Mouse (Mus musculus): ENCODE data around the gene Isoc2b. TPM values are rescaled to one million over a fixed set of nuclear protein-coding genes. Genes with fewer than 3 reads are reported as not detected.

Gene Isoc2b
- total and polyA plus RNA-seq, 2 experiments from 2014 or later, result 4.5 to 20.0 TPM

DNA sequence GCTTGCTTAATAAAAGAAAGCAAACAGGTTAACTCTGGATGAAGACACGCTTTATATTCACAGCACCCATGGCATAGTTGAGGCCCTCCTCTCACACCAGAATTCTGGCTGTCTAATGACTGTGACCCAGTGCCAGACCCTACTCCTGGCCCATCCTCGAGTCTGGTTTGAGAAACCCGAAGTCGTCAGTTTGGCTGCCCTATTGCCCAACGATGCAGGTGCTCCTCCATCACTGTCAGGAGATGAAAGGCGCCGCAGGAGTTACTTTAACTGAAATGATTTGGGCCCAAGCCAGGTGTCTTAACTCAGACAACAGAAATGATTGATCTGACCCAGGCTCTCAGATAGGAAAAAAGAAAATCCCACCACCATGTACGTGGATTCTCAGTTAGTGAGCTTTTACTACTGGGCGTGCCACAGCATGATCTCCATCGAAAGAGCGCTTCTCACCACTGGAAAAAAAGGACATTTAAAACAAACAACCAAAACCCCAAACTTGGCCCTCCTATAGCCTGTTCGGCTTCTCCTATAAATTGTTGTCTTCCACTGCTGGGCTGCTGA lies 10.6 kb downstream of the Isoc2b start:
- Histone ChIP-seq H3K27ac (ENCODE audit: low read depth) (no peak overlapping the region), H3K9ac (replicated peaks; ENCODE audit: low read depth, low read length) (no peak overlapping the region), H3K4me2 (ENCODE audit: low read depth, low read length) (no peak overlapping the region), H3K4me3 (ENCODE audit: low read depth, low read length) (no peak overlapping the region), H3K4me1 (ENCODE audit: control insufficient read depth, insufficient read depth) (0 out of 2 replicates have a peak, but pooled peaks cover 4% of the 10 kb centered on the region), H3K9me3 (replicated peaks; ENCODE audit: control insufficient read depth, low read length) (no peaks in the 10 kb centered on the region), H3K27me3 (ENCODE audit: control insufficient read depth, insufficient read depth, low read length) (no peaks in the 10 kb centered on the region), H3K36me3 (replicated peaks; ENCODE audit: control insufficient read depth, insufficient read depth, low read length) (no peaks in the 10 kb centered on the region)
- WGBS, result 69% methylated on average over 12 of the region's 12 CpGs
- ATAC-seq (ENCODE audit: insufficient read depth, low read depth) (no peak), DNase-seq (ENCODE audit: low spot score) (no peak)
- TF ChIP-seq EP300 (IDR thresholded peaks at IDR 0.05; ENCODE audit: low read depth), result no peak
- no peak for TF ChIP-seq CTCF (IDR thresholded peaks at IDR 0.05; ENCODE audit: low read depth)

DNA sequence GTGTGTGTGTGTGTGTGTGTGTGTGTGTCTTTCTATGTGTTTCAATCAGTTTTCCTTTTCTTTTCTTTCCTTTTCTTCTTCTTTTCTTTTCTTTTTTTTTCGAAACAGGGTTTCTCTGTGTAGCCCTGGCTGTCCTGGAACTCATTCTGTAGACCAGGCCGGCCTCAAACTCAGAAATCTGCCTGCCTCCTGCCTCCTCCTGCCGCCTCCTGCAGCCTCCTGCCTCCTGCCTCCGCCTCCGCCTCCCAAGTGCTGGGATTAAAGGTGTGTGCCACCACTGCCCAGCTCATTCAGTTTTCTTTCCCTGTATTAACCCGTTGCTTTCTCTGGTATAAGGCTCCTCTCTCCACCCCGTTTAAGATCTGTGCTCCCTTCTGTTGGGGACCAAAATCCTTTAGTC lies 12.7 kb downstream of the Isoc2b start:
- no peaks in the 10 kb centered on the region for H3K36me3 ChIP-seq (replicated peaks; ENCODE audit: control insufficient read depth, insufficient read depth, low read length)
- no peak overlapping the region for H3K9ac ChIP-seq (replicated peaks; ENCODE audit: low read depth, low read length)
- no peak overlapping the region for H3K27ac ChIP-seq (ENCODE audit: low read depth)
- H3K4me3 ChIP-seq (ENCODE audit: low read depth, low read length), result no peak overlapping the region
- ATAC-seq (ENCODE audit: insufficient read depth, low read depth) (no peak), DNase-seq (ENCODE audit: low spot score) (no peak)
- H3K4me1 ChIP-seq (ENCODE audit: control insufficient read depth, insufficient read depth), result no peaks in the 10 kb centered on the region
- H3K4me2 ChIP-seq (ENCODE audit: low read depth, low read length), result no peak overlapping the region
- TF ChIP-seq CTCF (IDR thresholded peaks at IDR 0.05; ENCODE audit: low read depth) (no peak), EP300 (IDR thresholded peaks at IDR 0.05; ENCODE audit: low read depth) (no peak)
- no peaks in the 10 kb centered on the region for H3K9me3 ChIP-seq (replicated peaks; ENCODE audit: control insufficient read depth, low read length)
- no peaks in the 10 kb centered on the region for H3K27me3 ChIP-seq (ENCODE audit: control insufficient read depth, insufficient read depth, low read length)
- 61% methylated on average over 7 of the region's 7 CpGs for WGBS

- Histone ChIP-seq H3K9me3 (replicated peaks; ENCODE audit: control insufficient read depth, low read length) (no peaks in the 10 kb centered on the region), H3K4me2 (ENCODE audit: low read depth, low read length) (no peak overlapping the region), H3K36me3 (replicated peaks; ENCODE audit: control insufficient read depth, insufficient read depth, low read length) (no peaks in the 10 kb centered on the region), H3K27ac (ENCODE audit: low read depth) (no peak overlapping the region), H3K9ac (replicated peaks; ENCODE audit: low read depth, low read length) (no peak overlapping the region), H3K27me3 (ENCODE audit: control insufficient read depth, insufficient read depth, low read length) (no peaks in the 10 kb centered on the region), H3K4me3 (ENCODE audit: low read depth, low read length) (no peak overlapping the region), H3K4me1 (ENCODE audit: control insufficient read depth, insufficient read depth) (no peaks in the 10 kb centered on the region)
- 78% methylated on average over 9 of the region's 9 CpGs for WGBS
- TF ChIP-seq EP300 (IDR thresholded peaks at IDR 0.05; ENCODE audit: low read depth) (no peak), CTCF (IDR thresholded peaks at IDR 0.05; ENCODE audit: low read depth) (no peak)
- ATAC-seq (ENCODE audit: insufficient read depth, low read depth) (no peak), DNase-seq (ENCODE audit: low spot score) (no peak)
These were observed 13.6 kb downstream of the Isoc2b start for GRCm38 (mm10) chr7:4856508-4856907.

- H3K4me1 ChIP-seq (ENCODE audit: control insufficient read depth, insufficient read depth), result no peaks in the 10 kb centered on the region
- no peaks in the 10 kb centered on the region for H3K27me3 ChIP-seq (ENCODE audit: control insufficient read depth, insufficient read depth, low read length)
- no peak overlapping the region for H3K4me3 ChIP-seq (ENCODE audit: low read depth, low read length)
- no peak for ATAC-seq (ENCODE audit: insufficient read depth, low read depth)
- H3K27ac ChIP-seq (ENCODE audit: low read depth), result no peak overlapping the region
- H3K9me3 ChIP-seq (replicated peaks; ENCODE audit: control insufficient read depth, low read length), result no peaks in the 10 kb centered on the region
- DNase-seq (ENCODE audit: low spot score), result no peak
- 69% methylated on average over 3 of the region's 3 CpGs for WGBS
- TF ChIP-seq CTCF (IDR thresholded peaks at IDR 0.05; ENCODE audit: low read depth), result no peak
- no peak for TF ChIP-seq EP300 (IDR thresholded peaks at IDR 0.05; ENCODE audit: low read depth)
- H3K36me3 ChIP-seq (replicated peaks; ENCODE audit: control insufficient read depth, insufficient read depth, low read length), result no peaks in the 10 kb centered on the region
- H3K4me2 ChIP-seq (ENCODE audit: low read depth, low read length), result no peak overlapping the region
- H3K9ac ChIP-seq (replicated peaks; ENCODE audit: low read depth, low read length), result no peak overlapping the region
These were observed 16.4 kb downstream of the Isoc2b start for GRCm38 (mm10) chr7:4853613-4854012.

DNA sequence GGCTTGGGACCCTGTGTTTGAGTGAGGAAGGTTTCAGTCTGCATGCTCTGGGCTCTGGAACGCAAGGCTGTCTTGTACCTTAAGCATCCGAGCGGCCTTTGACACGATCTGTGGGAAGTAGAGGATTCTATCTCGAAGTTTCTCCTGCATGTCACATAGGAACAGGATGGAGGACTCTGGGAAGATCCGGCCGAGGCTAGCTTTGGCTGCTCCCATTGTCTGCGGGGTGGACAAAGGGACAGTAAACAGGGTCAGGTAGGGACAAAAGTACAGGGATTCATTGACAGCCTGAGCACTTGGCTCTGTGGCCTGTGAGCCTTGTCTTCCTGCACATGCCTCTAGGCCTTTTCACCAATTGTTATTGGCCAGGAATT lies 18.8 kb downstream of the Isoc2b start:
- no peaks in the 10 kb centered on the region for H3K27me3 ChIP-seq (ENCODE audit: control insufficient read depth, insufficient read depth, low read length)
- ATAC-seq (ENCODE audit: insufficient read depth, low read depth), result no peak
- no peaks in the 10 kb centered on the region for H3K9me3 ChIP-seq (replicated peaks; ENCODE audit: control insufficient read depth, low read length)
- H3K4me2 ChIP-seq (ENCODE audit: low read depth, low read length), result no peak overlapping the region
- WGBS, result 64% methylated on average over 8 of the region's 8 CpGs
- no peaks in the 10 kb centered on the region for H3K4me1 ChIP-seq (ENCODE audit: control insufficient read depth, insufficient read depth)
- H3K9ac ChIP-seq (replicated peaks; ENCODE audit: low read depth, low read length), result no peak overlapping the region
- no peak for DNase-seq (ENCODE audit: low spot score)
- H3K36me3 ChIP-seq (replicated peaks; ENCODE audit: control insufficient read depth, insufficient read depth, low read length), result no peaks in the 10 kb centered on the region
- H3K4me3 ChIP-seq (ENCODE audit: low read depth, low read length), result no peak overlapping the region
- TF ChIP-seq EP300 (IDR thresholded peaks at IDR 0.05; ENCODE audit: low read depth) (no peak), CTCF (IDR thresholded peaks at IDR 0.05; ENCODE audit: low read depth) (no peak)
- H3K27ac ChIP-seq (ENCODE audit: low read depth), result no peak overlapping the region

GRCm38 (mm10) chr7:4850621-4851314 lies 19.3 kb downstream of the Isoc2b start:
- peaks cover 5% of the 10 kb centered on the region for H3K27me3 ChIP-seq (ENCODE audit: control insufficient read depth, insufficient read depth, low read length)
- no peak for TF ChIP-seq EP300 (IDR thresholded peaks at IDR 0.05; ENCODE audit: low read depth)
- no peak for TF ChIP-seq CTCF (IDR thresholded peaks at IDR 0.05; ENCODE audit: low read depth)
- no peak overlapping the region for H3K4me2 ChIP-seq (ENCODE audit: low read depth, low read length)
- H3K27ac ChIP-seq (ENCODE audit: low read depth), result no peak overlapping the region
- DNase-seq (ENCODE audit: low spot score), result no peak
- no peak for ATAC-seq (ENCODE audit: insufficient read depth, low read depth)
- no peak overlapping the region for H3K9ac ChIP-seq (replicated peaks; ENCODE audit: low read depth, low read length)
- WGBS, result 63% methylated on average over 11 of the region's 11 CpGs
- no peaks in the 10 kb centered on the region for H3K36me3 ChIP-seq (replicated peaks; ENCODE audit: control insufficient read depth, insufficient read depth, low read length)
- no peaks in the 10 kb centered on the region for H3K4me1 ChIP-seq (ENCODE audit: control insufficient read depth, insufficient read depth)
- no peak overlapping the region for H3K4me3 ChIP-seq (ENCODE audit: low read depth, low read length)
- no peaks in the 10 kb centered on the region for H3K9me3 ChIP-seq (replicated peaks; ENCODE audit: control insufficient read depth, low read length)
